Mouse (Mus musculus): Measurements from ENCODE around the gene Ngfr.

Gene Ngfr

GRCm38 (mm10) chr11:95595438-95596149, 8.1 kb upstream of the Ngfr start:
- DNase-seq (ENCODE audit: low spot score): peak; percentile 53

DNA sequence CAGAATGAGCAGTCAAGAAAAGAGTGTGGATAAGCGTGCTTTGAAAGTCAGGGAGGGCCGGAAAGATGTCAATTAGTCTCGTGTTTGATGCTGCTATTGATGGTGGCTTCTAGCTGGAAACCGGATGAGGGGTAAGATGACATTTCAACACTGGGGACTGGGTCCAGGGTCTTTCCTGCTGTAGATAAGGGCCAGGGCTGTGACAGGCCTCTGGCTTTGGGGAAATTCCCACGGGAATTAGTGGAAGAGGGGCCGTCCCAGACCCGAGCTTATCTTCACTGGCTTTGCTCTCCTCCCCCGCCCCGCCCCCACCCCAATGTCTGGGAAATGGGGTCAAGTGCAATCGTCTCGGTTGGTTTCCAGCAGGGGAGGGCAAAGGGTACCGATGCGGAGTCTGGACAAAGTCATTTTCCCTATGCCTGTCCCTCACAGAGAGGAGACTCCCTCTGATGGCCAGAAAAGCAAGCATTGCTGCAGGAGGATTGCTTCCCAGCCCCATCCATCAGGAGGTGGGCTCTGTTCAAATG, 7.2 kb upstream of the Ngfr start:
- DNase-seq (ENCODE audit: low spot score): peak; percentile 20

GRCm38 (mm10) chr11:95593501-95593900, 6.0 kb upstream of the Ngfr start:
- no peak for DNase-seq (ENCODE audit: low spot score)

DNA sequence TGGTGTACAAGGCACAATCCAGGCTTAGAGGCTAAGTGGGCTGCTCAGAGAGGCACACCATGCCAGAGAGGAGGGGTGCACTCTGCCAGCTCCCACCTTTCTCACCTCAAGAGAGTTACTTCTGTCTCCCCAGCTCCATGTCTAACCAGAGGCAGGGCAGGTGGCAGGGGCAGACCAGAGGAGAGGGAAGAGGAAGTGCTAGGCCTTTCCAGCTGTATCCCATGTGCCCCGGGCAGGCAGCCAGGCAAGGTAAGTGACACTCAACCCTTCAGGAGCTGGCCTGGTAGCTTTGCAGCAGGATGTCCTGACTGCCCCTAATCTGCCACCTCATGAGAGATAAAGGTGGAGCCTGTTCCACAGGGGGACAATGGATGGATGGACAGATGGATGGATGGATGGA, 5.2 kb upstream of the Ngfr start:
- DNase-seq (ENCODE audit: low spot score): no peak

DNA sequence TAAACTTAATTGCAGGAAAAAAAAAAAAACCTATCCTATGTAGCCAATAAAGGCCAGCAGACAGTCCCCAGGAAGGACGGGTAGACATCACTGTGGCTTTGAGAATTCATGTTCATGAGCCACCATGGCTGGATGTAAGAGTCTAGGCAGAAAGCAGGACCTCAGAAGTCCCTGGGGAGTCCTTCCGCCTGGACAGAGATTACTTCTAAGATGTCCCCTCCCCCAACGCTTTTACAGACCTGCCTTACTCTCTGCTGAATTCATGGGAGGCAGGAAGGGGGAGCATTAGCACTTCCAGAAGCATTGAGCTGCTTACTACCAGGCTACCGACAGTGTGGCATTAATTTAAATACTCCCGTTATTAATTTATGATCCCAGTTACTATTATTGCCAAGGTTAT, 1.7 kb upstream of the Ngfr start:
- DNase-seq (ENCODE audit: low spot score): no peak

DNA sequence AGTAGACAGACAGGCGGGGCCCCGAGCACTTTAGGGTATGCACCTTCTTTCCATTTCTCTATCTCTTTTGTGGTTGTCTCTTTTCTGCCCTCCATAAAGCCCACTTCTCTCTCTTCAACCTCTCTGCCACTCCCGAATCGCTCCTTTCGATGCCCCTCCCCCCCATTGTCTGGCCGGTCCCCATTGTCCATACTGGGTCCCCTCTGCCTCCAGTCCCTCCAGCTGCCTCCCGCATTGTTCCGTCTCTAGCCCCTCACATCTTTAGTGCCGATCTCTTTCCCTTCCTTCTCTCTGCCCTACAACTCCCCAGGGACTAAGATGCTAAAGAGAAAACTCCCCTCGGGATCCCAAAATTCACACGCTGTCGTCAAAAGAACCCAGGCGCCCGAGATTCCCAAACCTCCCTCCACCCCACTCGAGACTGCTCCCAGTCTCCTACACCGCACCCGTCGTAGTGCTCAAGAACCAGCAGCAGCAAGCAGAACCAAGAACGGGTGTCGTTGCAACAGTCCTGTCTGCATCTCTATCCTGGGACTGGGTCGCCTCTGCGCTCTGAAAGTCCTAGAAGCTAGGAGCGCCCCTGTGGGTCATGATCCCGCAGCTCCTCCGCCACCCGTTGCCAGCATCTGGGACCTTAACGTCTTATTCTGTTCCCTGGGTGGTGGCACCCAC, 648 bp downstream of the Ngfr start:
- peak; percentile 35 for DNase-seq (ENCODE audit: low spot score)

DNA sequence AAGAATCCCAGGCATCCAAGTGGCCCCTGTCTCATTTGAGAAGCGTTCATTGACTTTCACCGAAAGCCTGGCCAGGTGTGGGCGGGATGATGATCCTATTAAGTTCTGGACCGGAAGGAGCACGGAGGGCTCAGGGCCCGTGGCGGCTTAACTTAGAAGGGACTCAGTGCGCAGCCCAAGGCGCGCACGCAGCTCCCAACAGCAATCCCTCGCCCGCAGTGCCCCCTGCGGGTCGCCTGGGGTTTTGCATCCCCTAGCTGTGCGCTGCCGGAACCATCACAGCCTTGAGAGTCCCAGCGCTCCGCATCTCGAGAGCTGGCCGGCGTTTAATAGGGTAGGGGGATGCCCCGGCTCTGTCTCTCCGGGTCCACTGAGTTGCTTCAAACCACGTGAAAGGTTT, 1.4 kb downstream of the Ngfr start:
- DNase-seq (ENCODE audit: low spot score): peak; percentile 88

DNA sequence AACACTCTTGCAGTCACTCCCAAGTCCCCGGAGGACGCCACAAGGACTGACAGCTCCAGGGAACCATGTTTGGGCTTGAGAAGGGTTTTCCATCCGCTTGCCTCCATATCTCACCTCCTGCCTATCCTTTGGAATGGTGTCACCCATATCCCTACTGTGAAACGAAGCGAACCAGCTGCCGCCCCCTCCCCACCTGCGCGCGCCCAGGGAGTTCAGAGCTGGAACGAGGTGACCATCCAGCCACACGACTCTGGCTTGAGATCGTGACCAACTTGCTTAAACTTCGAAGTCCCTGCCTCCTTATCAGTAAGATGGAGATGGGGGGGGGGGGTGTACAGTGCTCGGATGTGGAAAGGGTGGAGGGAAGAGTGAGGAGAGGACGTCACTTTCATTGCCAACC, 1.9 kb downstream of the Ngfr start:
- no peak for DNase-seq (ENCODE audit: low spot score)

DNA sequence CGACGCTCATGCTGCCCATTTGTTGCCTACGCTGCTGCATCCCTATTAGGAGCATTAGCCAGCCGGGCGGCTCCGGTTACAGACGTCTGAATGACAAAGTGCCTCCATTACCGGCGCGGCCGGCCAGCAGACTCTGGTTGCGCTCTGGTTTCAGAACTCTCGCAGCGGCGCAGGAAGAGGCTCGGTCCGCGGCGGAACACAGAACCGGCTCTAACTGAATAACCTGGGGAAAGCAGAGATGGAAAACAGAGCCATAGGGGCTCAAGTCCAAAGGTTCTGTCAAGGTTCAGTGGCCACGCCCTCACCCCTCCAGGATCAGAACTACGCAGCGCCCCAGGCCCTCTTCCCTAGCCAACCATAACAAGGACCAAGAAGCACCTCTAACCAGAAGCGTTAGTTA, 2.3 kb downstream of the Ngfr start:
- peak; percentile 88 for DNase-seq (ENCODE audit: low spot score)

GRCm38 (mm10) chr11:95584651-95585050, 2.9 kb downstream of the Ngfr start:
- no peak for DNase-seq (ENCODE audit: low spot score)

DNA sequence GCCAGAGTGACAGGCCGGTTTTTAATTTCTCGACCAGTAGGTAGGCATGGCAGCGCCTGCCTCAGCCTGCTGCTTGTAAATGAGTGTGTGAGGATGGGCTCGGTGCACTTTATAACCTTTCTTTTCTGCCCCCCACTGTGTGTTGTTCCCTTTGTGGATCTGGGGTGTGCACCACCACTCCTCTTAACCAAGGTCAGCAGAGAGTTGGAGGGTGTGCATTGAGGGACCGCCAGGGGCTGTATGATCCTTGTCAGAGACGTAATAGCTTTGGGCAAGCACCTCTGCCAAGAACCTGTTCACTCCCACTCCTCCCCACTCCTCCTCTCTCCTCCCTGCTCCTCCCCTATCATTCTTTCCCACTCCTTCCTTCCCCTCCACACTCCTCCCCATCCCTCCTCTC, 4.1 kb downstream of the Ngfr start:
- no peak for DNase-seq (ENCODE audit: low spot score)

- no peak for DNase-seq (ENCODE audit: low spot score)
These were observed 5.3 kb downstream of the Ngfr start for GRCm38 (mm10) chr11:95582193-95582592.

GRCm38 (mm10) chr11:95579455-95579854, 8.1 kb downstream of the Ngfr start:
- DNase-seq (ENCODE audit: low spot score): no peak

GRCm38 (mm10) chr11:95577776-95578446, 9.6 kb downstream of the Ngfr start:
- DNase-seq (ENCODE audit: low spot score): peak; percentile 93

DNA sequence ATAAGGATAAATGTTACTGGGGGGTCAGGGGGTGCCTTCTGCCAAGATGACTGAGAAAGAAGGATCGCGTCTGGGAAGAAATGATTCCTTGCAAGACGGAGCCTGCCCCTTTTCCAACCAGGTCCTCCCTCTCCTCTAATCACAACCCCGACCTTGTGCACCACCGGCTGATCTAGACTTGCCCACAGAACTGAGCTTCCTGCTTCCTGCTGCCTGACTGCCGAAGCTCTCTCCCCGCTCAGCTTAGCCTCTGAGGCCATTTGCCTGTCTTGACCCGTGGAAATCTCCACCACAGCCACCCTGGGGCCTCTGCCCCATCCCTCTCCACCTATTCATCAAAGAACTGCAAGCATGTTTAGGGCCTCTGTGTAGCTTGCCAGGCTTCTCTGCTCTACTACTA, 11.2 kb downstream of the Ngfr start:
- no peak for DNase-seq (ENCODE audit: low spot score)

GRCm38 (mm10) chr11:95575791-95576190, 11.7 kb downstream of the Ngfr start:
- peak; percentile 73 for DNase-seq (ENCODE audit: low spot score)

GRCm38 (mm10) chr11:95574786-95575334, 12.7 kb downstream of the Ngfr start:
- no peak for DNase-seq (ENCODE audit: low spot score)

DNA sequence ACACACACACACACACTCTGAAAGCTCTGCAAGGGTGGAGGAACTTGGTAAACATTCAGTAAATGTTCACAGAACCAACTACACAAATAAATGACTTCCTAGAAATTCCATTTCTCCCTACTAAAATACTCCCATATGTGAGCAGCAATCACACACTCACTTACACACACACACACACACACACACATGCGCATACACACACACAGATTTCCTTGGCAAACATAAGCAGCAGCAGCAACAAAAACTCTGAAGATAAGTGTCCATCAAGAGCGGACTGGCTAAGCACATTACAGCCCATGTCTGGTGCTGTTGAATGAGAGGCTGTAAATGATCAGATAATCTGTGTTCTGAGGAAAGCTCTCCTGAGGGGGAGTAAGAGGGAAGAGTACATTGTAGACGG, 15.3 kb downstream of the Ngfr start:
- DNase-seq (ENCODE audit: low spot score): no peak

GRCm38 (mm10) chr11:95571755-95572154, 15.8 kb downstream of the Ngfr start:
- DNase-seq (ENCODE audit: low spot score): peak; percentile 61

- peak; percentile 34 for DNase-seq (ENCODE audit: low spot score)
These were observed 16.5 kb downstream of the Ngfr start for GRCm38 (mm10) chr11:95570827-95571619.

DNA sequence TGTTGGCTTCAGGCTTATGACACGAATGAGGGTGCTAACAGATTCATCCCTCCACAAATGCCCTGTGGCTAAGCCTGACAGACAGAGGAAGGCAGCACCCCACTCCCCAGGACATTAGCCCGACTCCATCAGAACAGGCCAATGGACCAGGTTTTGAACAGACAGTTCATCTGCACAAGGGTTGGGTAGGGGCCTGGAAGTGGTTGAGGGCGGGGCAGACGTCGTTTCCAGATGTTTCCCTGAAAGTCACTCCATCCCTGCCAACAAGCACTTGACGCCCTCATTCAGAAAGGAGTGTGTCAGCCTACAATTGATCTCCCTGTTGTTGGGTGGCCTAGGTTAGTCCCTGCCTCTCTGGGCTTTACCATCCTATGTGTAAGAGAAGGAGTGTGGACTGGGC, 17.6 kb downstream of the Ngfr start:
- no peak for DNase-seq (ENCODE audit: low spot score)
